Mouse (Mus musculus): ENCODE measurements at regions not wholly inside any gene's neighbourhood (a gene's known extent, or its start where the extent isn't known, plus 50 kb on each side); places are given as distances from the start of the nearest gene placed in this dataset.

DNA sequence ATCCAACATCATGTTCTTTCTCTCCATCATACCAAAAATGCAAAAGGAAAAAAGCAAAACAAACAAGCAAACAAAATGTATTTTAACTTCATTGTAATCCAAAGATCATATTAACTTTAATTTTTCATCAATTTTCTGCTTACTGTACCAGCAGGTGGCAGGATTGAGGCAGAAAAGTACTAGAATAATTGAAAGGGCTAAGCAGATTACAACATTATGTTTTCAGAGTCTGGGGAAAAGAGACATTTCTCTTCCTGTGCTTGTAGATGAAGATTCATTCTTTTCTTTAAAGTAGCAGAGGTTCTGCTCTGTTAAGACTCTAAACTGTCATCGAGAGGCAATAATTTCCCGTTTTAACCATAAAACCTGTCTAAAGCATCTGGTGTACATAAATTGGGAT, 394.7 kb upstream of the Slitrk6 start:
- no peak overlapping the region for H3K4me2 ChIP-seq (ENCODE audit: low read depth, low read length)
- ATAC-seq (replicated peaks; ENCODE audit: insufficient number of reproducible peaks, low FRiP score, low TSS enrichment, low read depth) (no peak), DNase-seq (ENCODE audit: low spot score) (peak; percentile 63)
- no peaks in the 10 kb centered on the region for H3K27me3 ChIP-seq (ENCODE audit: control insufficient read depth, insufficient read depth, low read length)
- H3K36me3 ChIP-seq (replicated peaks; ENCODE audit: control insufficient read depth, insufficient read depth, low read depth, low read length): no peaks in the 10 kb centered on the region
- WGBS: 68% methylated on average over 2 of the region's 2 CpGs
- no peak overlapping the region for H3K27ac ChIP-seq (replicated peaks; ENCODE audit: low read depth, low read length)
- no peaks in the 10 kb centered on the region for H3K9me3 ChIP-seq (replicated peaks; ENCODE audit: control insufficient read depth, low read length)
- no peaks in the 10 kb centered on the region for H3K4me1 ChIP-seq (ENCODE audit: control insufficient read depth, insufficient read depth, low read length)
- H3K9ac ChIP-seq (replicated peaks; ENCODE audit: low read length): no peak overlapping the region
- no peak overlapping the region for H3K4me3 ChIP-seq (ENCODE audit: low read depth, low read length)

DNA sequence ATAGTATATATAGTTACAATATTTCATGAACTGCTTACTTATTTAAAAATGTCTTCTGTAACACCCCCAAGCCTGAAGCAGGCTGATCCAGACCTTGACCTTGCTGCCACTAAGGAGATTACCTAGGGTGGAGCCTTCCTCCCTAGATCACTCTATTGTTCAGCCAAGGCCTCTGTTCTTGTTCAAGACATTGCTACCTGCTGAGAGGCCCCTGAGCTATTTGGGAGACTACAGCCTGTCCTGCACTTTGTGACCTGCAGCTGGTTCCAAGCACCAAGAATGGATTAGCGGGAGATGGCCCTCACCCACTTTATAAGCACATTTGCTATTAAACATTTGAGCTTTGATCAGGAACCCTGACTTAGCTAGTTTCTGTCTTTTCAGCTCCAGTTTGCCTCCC, 361.7 kb upstream of the Slitrk6 start:
- H3K4me3 ChIP-seq (ENCODE audit: low read depth, low read length): no peak overlapping the region
- H3K4me1 ChIP-seq (ENCODE audit: control insufficient read depth, insufficient read depth, low read length): no peaks in the 10 kb centered on the region
- ATAC-seq (replicated peaks; ENCODE audit: insufficient number of reproducible peaks, low FRiP score, low TSS enrichment, low read depth): no peak
- H3K36me3 ChIP-seq (replicated peaks; ENCODE audit: control insufficient read depth, insufficient read depth, low read depth, low read length): no peaks in the 10 kb centered on the region
- 74% methylated on average over 1 of the region's 1 CpGs for WGBS
- H3K9me3 ChIP-seq (replicated peaks; ENCODE audit: control insufficient read depth, low read length): no peaks in the 10 kb centered on the region
- no peaks in the 10 kb centered on the region for H3K27me3 ChIP-seq (ENCODE audit: control insufficient read depth, insufficient read depth, low read length)
- no peak overlapping the region for H3K27ac ChIP-seq (replicated peaks; ENCODE audit: low read depth, low read length)
- no peak for DNase-seq (ENCODE audit: low spot score)
- H3K9ac ChIP-seq (replicated peaks; ENCODE audit: low read length): no peak overlapping the region
- H3K4me2 ChIP-seq (ENCODE audit: low read depth, low read length): no peak overlapping the region

DNA sequence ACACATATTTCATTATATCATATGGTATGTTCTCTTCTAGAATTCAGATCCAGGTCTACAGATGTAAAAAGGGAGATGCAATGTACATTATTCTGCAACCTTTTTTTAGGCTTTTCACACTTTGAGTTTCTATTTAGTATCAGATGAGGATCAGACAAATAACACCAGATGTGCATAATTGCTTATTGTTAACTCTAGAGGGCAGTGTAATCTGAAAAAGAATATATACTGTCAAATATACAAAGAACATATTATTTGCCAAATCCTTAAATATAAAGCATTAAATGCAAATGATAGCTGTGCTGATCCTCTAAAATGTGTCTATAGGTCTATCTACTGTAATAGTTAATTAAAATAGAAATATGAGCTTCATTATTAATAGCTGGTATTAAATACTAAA, 348.6 kb upstream of the Slitrk6 start:
- Histone ChIP-seq H3K4me2 (ENCODE audit: low read depth, low read length) (no peak overlapping the region), H3K4me3 (ENCODE audit: low read depth, low read length) (no peak overlapping the region), H3K9ac (replicated peaks; ENCODE audit: low read length) (no peak overlapping the region), H3K9me3 (replicated peaks; ENCODE audit: control insufficient read depth, low read length) (no peaks in the 10 kb centered on the region), H3K27ac (replicated peaks; ENCODE audit: low read depth, low read length) (no peak overlapping the region), H3K4me1 (ENCODE audit: control insufficient read depth, insufficient read depth, low read length) (no peaks in the 10 kb centered on the region), H3K27me3 (ENCODE audit: control insufficient read depth, insufficient read depth, low read length) (no peaks in the 10 kb centered on the region), H3K36me3 (replicated peaks; ENCODE audit: control insufficient read depth, insufficient read depth, low read depth, low read length) (no peaks in the 10 kb centered on the region)
- ATAC-seq (replicated peaks; ENCODE audit: insufficient number of reproducible peaks, low FRiP score, low TSS enrichment, low read depth) (no peak), DNase-seq (ENCODE audit: low spot score) (no peak)

DNA sequence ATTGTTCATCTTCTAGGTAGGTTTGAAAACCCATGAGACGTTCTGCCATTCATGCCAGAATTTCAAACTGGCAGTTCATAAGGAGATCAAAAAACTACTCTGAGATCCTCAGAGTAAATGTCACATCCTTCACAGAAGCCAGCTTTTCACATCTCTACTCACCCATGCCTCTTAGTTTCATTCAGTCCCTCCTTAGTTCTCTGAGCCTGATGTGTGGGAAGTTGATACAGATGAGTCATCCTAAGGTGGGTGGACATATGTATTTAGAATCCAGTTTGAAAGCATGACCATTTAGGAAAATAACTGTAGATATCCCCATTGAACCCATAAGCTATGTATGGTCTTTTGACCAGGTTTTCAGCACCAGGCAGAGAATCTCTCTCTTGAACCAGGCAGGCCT, 345.3 kb upstream of the Slitrk6 start:
- Histone ChIP-seq H3K9me3 (replicated peaks; ENCODE audit: control insufficient read depth, low read length) (no peaks in the 10 kb centered on the region), H3K27me3 (ENCODE audit: control insufficient read depth, insufficient read depth, low read length) (no peaks in the 10 kb centered on the region), H3K36me3 (replicated peaks; ENCODE audit: control insufficient read depth, insufficient read depth, low read depth, low read length) (no peaks in the 10 kb centered on the region), H3K9ac (replicated peaks; ENCODE audit: low read length) (no peak overlapping the region), H3K27ac (replicated peaks; ENCODE audit: low read depth, low read length) (no peak overlapping the region), H3K4me2 (ENCODE audit: low read depth, low read length) (no peak overlapping the region), H3K4me1 (ENCODE audit: control insufficient read depth, insufficient read depth, low read length) (no peaks in the 10 kb centered on the region), H3K4me3 (ENCODE audit: low read depth, low read length) (no peak overlapping the region)
- DNase-seq (ENCODE audit: low spot score): no peak
- WGBS: 85% methylated on average over 1 of the region's 1 CpGs
- no peak for ATAC-seq (replicated peaks; ENCODE audit: insufficient number of reproducible peaks, low FRiP score, low TSS enrichment, low read depth)

DNA sequence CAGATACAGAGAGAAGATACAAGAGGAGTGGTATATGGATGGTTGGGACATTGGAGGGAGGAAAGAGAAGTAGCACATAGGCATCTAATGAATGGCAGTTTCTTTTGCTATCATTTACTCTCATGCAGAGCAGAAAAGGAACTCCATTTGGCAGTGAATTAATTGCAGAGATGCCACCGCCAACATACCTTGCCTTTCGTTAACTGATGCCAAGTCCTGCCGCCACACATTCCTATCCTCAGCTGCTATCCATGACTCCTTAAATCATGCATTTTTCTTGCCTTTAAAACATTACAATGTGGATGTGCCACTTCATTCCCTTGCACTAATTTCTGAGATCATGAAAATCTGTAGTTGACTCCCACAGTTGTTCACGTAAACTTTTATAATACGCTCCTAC, 341.3 kb upstream of the Slitrk6 start:
- Histone ChIP-seq H3K9ac (replicated peaks; ENCODE audit: low read length) (no peak overlapping the region), H3K4me1 (ENCODE audit: control insufficient read depth, insufficient read depth, low read length) (no peaks in the 10 kb centered on the region), H3K36me3 (replicated peaks; ENCODE audit: control insufficient read depth, insufficient read depth, low read depth, low read length) (no peaks in the 10 kb centered on the region), H3K9me3 (replicated peaks; ENCODE audit: control insufficient read depth, low read length) (no peaks in the 10 kb centered on the region), H3K4me2 (ENCODE audit: low read depth, low read length) (no peak overlapping the region), H3K27ac (replicated peaks; ENCODE audit: low read depth, low read length) (no peak overlapping the region), H3K4me3 (ENCODE audit: low read depth, low read length) (no peak overlapping the region), H3K27me3 (ENCODE audit: control insufficient read depth, insufficient read depth, low read length) (no peaks in the 10 kb centered on the region)
- WGBS: 96% methylated on average over 5 of the region's 5 CpGs
- DNase-seq (ENCODE audit: low spot score) (no peak), ATAC-seq (replicated peaks; ENCODE audit: insufficient number of reproducible peaks, low FRiP score, low TSS enrichment, low read depth) (no peak)

DNA sequence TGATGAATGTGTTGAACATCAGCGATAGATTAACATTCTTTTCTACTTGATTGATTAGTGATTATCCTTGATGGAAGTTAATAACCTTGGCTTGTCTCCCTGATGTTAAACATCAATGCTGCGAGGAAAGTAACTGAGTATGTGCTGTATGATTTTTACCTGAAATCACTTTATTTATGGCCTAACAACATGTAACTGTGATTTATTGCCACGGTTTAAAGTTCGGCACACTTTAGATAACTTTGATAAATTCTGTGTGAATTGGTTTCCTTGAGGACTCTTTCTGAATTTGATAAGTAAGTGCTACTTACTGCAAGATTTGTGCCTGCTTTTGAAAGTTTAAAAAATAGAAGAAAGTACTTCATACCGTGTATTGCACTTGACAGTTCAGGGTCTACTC, 319.6 kb upstream of the Slitrk6 start:
- no peak overlapping the region for H3K9ac ChIP-seq (replicated peaks; ENCODE audit: low read length)
- no peak overlapping the region for H3K4me3 ChIP-seq (ENCODE audit: low read depth, low read length)
- H3K9me3 ChIP-seq (replicated peaks; ENCODE audit: control insufficient read depth, low read length): no peaks in the 10 kb centered on the region
- no peak overlapping the region for H3K27ac ChIP-seq (replicated peaks; ENCODE audit: low read depth, low read length)
- no peaks in the 10 kb centered on the region for H3K27me3 ChIP-seq (ENCODE audit: control insufficient read depth, insufficient read depth, low read length)
- no peaks in the 10 kb centered on the region for H3K36me3 ChIP-seq (replicated peaks; ENCODE audit: control insufficient read depth, insufficient read depth, low read depth, low read length)
- no peak overlapping the region for H3K4me2 ChIP-seq (ENCODE audit: low read depth, low read length)
- no peak for DNase-seq (ENCODE audit: low spot score)
- no peaks in the 10 kb centered on the region for H3K4me1 ChIP-seq (ENCODE audit: control insufficient read depth, insufficient read depth, low read length)
- WGBS: 90% methylated on average over 5 of the region's 5 CpGs
- no peak for ATAC-seq (replicated peaks; ENCODE audit: insufficient number of reproducible peaks, low FRiP score, low TSS enrichment, low read depth)

DNA sequence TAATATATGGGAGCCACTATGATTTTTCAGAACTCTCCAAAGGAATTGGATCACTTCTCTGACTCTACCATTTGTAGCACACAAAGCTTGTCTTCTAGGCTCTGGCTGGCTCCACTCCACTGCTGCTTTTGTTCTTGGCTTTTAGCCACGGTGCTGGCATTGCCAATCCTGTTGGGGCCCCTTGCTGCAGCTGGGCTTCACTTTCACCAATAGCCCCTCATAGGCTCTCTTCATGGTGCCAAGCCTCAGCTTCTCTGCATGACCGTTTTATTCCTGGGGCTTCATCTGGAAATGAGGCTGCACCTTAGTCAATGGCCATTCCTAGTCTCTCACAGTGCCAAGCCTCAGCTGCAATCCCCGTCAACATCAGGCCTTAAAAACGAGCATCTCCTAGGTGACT, 318.6 kb upstream of the Slitrk6 start:
- Histone ChIP-seq H3K4me1 (ENCODE audit: control insufficient read depth, insufficient read depth, low read length) (no peaks in the 10 kb centered on the region), H3K4me3 (ENCODE audit: low read depth, low read length) (no peak overlapping the region), H3K27me3 (ENCODE audit: control insufficient read depth, insufficient read depth, low read length) (no peaks in the 10 kb centered on the region), H3K36me3 (replicated peaks; ENCODE audit: control insufficient read depth, insufficient read depth, low read depth, low read length) (no peaks in the 10 kb centered on the region), H3K9me3 (replicated peaks; ENCODE audit: control insufficient read depth, low read length) (no peaks in the 10 kb centered on the region), H3K27ac (replicated peaks; ENCODE audit: low read depth, low read length) (no peak overlapping the region), H3K9ac (replicated peaks; ENCODE audit: low read length) (no peak overlapping the region), H3K4me2 (ENCODE audit: low read depth, low read length) (no peak overlapping the region)
- no peak for DNase-seq (ENCODE audit: low spot score)
- WGBS: 86% methylated on average over 4 of the region's 4 CpGs
- ATAC-seq (replicated peaks; ENCODE audit: insufficient number of reproducible peaks, low FRiP score, low TSS enrichment, low read depth): no peak
